Mouse (Mus musculus) neural tube, embryonic 13.5 days (tissue): ENCODE data around the gene Atp1b4. TPM values are rescaled to one million over a fixed set of nuclear protein-coding genes. Genes with fewer than 3 reads are reported as not detected.

ENCODE experiments used
- polyA plus RNA-seq: library from polyadenylated mRNA; unstranded; fragments of >200 nt; fragmentation: Nextera tagmentation; extraction: Ambion mirVana; gene quantifications from 2 replicates; pipeline ENCODE4 v1.2.1, GENCODE M21; 2015

Gene Atp1b4
- polyA plus RNA-seq, 1 experiment from 2014 or later: 0.21 TPM

Other genes starting within 250 kb of the Atp1b4 start
- not detected in 2 replicates for gene Rhox10, start 249.7 kb upstream of the Atp1b4 start, polyA plus RNA-seq
- not detected in 2 replicates for gene Rhox11, start 231.0 kb upstream of the Atp1b4 start, polyA plus RNA-seq
- not detected in 2 replicates for gene Rhox12, start 205.3 kb upstream of the Atp1b4 start, polyA plus RNA-seq
- gene Rhox13, start 195.0 kb upstream of the Atp1b4 start, polyA plus RNA-seq: not detected in 2 replicates
- gene Zbtb33, start 126.4 kb upstream of the Atp1b4 start, polyA plus RNA-seq: 5.1 and 6.8 TPM in 2 replicates
- 43.8 and 44.0 TPM in 2 replicates for gene Tmem255a, start 63.7 kb upstream of the Atp1b4 start, polyA plus RNA-seq
- gene Lamp2, start 140.3 kb downstream of the Atp1b4 start, polyA plus RNA-seq: 66.6 and 74.5 TPM in 2 replicates